In the genomic region with DNA sequence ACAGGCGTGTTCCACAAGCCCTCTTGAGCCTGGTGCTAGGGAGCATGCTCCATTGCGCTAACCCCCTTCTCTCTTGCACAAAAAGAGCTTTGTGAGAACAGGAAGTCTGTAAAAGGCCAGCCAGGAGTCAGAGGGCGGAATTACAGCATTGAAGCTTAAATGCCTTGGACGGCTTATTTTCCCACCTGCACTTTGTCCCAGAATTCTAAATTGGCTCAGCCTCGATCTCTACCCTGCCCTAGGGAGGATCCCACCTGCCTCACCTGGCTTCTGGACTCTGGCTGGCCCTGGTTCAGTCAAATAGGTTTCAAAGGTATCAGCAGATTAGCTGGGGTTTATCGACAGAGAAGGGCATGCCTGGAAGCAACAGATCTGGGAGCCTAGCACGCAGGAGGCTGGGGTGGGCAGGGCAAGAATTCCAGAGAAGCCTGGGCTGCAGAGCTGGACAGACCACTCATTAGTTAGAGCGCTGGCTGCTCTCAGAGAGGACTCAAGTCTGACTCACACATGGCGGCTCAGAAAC, we compare ENCODE assay signal across 8 mouse cellular contexts. TPM values are rescaled to one million over a fixed set of nuclear protein-coding genes. Genes with fewer than 3 reads are reported as not detected.
A peak's percentile ranks its signal among the peaks of the same experiment; 100 is the strongest.
DNase-seq lines count a peak whose midpoint lies in the region; ATAC-seq and TF ChIP-seq lines count a peak whose summit lies in the region.

No protein-coding gene starts in this region.

- no peaks in the 10 kb centered on the region for H3K4me1 ChIP-seq in kidney, adult 2 months (ENCODE audit: control insufficient read depth, insufficient read depth, low read length)
- peaks cover 3% of the 10 kb centered on the region for H3K4me1 ChIP-seq in embryonic facial prominence, embryonic 11.5 days (ENCODE audit: control insufficient read depth, insufficient read depth, low read length)
- peaks cover 11% of the 10 kb centered on the region for H3K4me1 ChIP-seq in intestine, embryonic 14.5 days (replicated peaks; ENCODE audit: control insufficient read depth, insufficient read depth, low read length)

- no peak for ATAC-seq in embryonic facial prominence, embryonic 11.5 days (replicated peaks; ENCODE audit: insufficient number of reproducible peaks, low FRiP score, low TSS enrichment, low read depth)
- peak; percentile 51; the same call in 1 of the 2 replicates for ATAC-seq in intestine, embryonic 14.5 days (replicated peaks; ENCODE audit: low FRiP score, low TSS enrichment, low read depth)
- no peak for ATAC-seq in CD4-positive, CD25-positive, alpha-beta regulatory T cell, adult 4 months

- no peaks in the 10 kb centered on the region for H3K9me3 ChIP-seq in embryonic facial prominence, embryonic 11.5 days (replicated peaks; ENCODE audit: control insufficient read depth, low read length)
- no peaks in the 10 kb centered on the region for H3K9me3 ChIP-seq in intestine, embryonic 14.5 days (ENCODE audit: control insufficient read depth, low read length)

- H3K36me3 ChIP-seq in kidney, adult 2 months (ENCODE audit: control insufficient read depth, insufficient read depth, low read length): no peaks in the 10 kb centered on the region
- no peaks in the 10 kb centered on the region for H3K36me3 ChIP-seq in embryonic facial prominence, embryonic 11.5 days (replicated peaks; ENCODE audit: control insufficient read depth, insufficient read depth, low read depth, low read length)
- no peaks in the 10 kb centered on the region for H3K36me3 ChIP-seq in intestine, embryonic 14.5 days (ENCODE audit: control insufficient read depth, insufficient read depth, low read length)

- no peak overlapping the region for H3K4me3 ChIP-seq in kidney, adult 2 months (ENCODE audit: insufficient read depth, low read depth, low read length)
- H3K4me3 ChIP-seq in embryonic facial prominence, embryonic 11.5 days (ENCODE audit: low read depth, low read length): no peak overlapping the region
- H3K4me3 ChIP-seq in intestine, embryonic 14.5 days (ENCODE audit: low read depth, low read length): no peak overlapping the region

- no peak overlapping the region for H3K9ac ChIP-seq in embryonic facial prominence, embryonic 11.5 days (replicated peaks; ENCODE audit: low read length)
- H3K9ac ChIP-seq in intestine, embryonic 14.5 days (ENCODE audit: low read length): no peak overlapping the region

- H3K27ac ChIP-seq in kidney, adult 2 months (ENCODE audit: insufficient read depth, low read depth, low read length): 0 out of 2 replicates have a peak overlapping the region, but pooled peaks have one; percentile 6
- H3K27ac ChIP-seq in embryonic facial prominence, embryonic 11.5 days (replicated peaks; ENCODE audit: low read depth, low read length): 0 out of 2 replicates have a peak overlapping the region, but pooled peaks have one; percentile 13
- H3K27ac ChIP-seq in intestine, embryonic 14.5 days (ENCODE audit: low read depth): peak overlapping the region; percentile 73

- WGBS in kidney, adult 2 months: 34% methylated on average over 9 of the region's 9 CpGs
- WGBS in embryonic facial prominence, embryonic 11.5 days: 27% methylated on average over 9 of the region's 9 CpGs
- 30% methylated on average over 9 of the region's 9 CpGs for WGBS in intestine, embryonic 14.5 days

- TF ChIP-seq POLR2A in kidney, adult 2 months (IDR thresholded peaks at IDR 0.05; ENCODE audit: low read depth, low read length): no peak

- no peaks in the 10 kb centered on the region for H3K27me3 ChIP-seq in kidney, adult 2 months (replicated peaks; ENCODE audit: control insufficient read depth, insufficient read depth, low read length)
- no peaks in the 10 kb centered on the region for H3K27me3 ChIP-seq in embryonic facial prominence, embryonic 11.5 days (ENCODE audit: control insufficient read depth, insufficient read depth, low read length)
- H3K27me3 ChIP-seq in intestine, embryonic 14.5 days (replicated peaks; ENCODE audit: control insufficient read depth, insufficient read depth, low read length): no peaks in the 10 kb centered on the region

- TF ChIP-seq CTCF in kidney, adult 2 months (conservative IDR thresholded peaks at IDR 0.05; ENCODE audit: insufficient read depth, insufficient read length, low read depth, low read length): no peak

- DNase-seq in kidney, adult 2 months: no peak
- DNase-seq in kidney, adult 11 months: no peak
- no peak for DNase-seq in embryonic facial prominence, embryonic 11.5 days (ENCODE audit: low spot score)
- DNase-seq in intestine, embryonic 14.5 days (ENCODE audit: low spot score): peak; percentile 65
- DNase-seq in lung, postnatal 25 days (ENCODE audit: low spot score): peak; percentile 54
- DNase-seq in frontal cortex, postnatal 36 days (ENCODE audit: low spot score in 2 of 2): no peak
- DNase-seq in cerebellum, adult 11-12 months: no peak

- 0 out of 2 replicates have a peak overlapping the region, but pooled peaks have one; percentile 10 for H3K4me2 ChIP-seq in embryonic facial prominence, embryonic 11.5 days (ENCODE audit: low read depth, low read length)
- peak overlapping the region; percentile 14; the same call in 1 of the 2 replicates for H3K4me2 ChIP-seq in intestine, embryonic 14.5 days (ENCODE audit: low read length)

RNA-seq across cellular contexts. Expression of a gene that starts 7.4 kb away (rescaled TPM):
- polyA plus RNA-seq in kidney, adult 2 months (2012; rRNA removed): 0.34 and 0.94 TPM in 2 replicates
- 0.77 TPM in 1 of 2 replicates, not detected in the other for polyA plus RNA-seq in embryonic facial prominence, embryonic 11.5 days (2014; fragmentation: Nextera tagmentation; extraction: Ambion mirVana)
- polyA plus RNA-seq in intestine, embryonic 14.5 days (2014; fragmentation: Nextera tagmentation; extraction: Ambion mirVana): 0.78 and 1.2 TPM in 2 replicates
- 1 to 10 TPM in 1 of 2 experiments, under 1 TPM in 1; 0.49 to 1.1 TPM for polyA plus RNA-seq in CD4-positive, CD25-positive, alpha-beta regulatory T cell, adult 4 months (2017; shearing (Covaris generic))

RNA-seq across cellular contexts. Expression of a gene that starts 8.1 kb away (rescaled TPM):
- 825 and 914 TPM in 2 replicates for polyA plus RNA-seq in kidney, adult 2 months (2012; rRNA removed)
- polyA plus RNA-seq in embryonic facial prominence, embryonic 11.5 days (2014; fragmentation: Nextera tagmentation; extraction: Ambion mirVana): 630 and 667 TPM in 2 replicates
- polyA plus RNA-seq in intestine, embryonic 14.5 days (2014; fragmentation: Nextera tagmentation; extraction: Ambion mirVana): 895 and 900 TPM in 2 replicates
- polyA plus RNA-seq in CD4-positive, CD25-positive, alpha-beta regulatory T cell, adult 4 months (2017; shearing (Covaris generic)): 100 to 1,000 TPM; 127 to 129 TPM

RNA-seq across cellular contexts. Expression of a gene that starts 14.2 kb away (rescaled TPM):
- 159 and 183 TPM in 2 replicates for polyA plus RNA-seq in kidney, adult 2 months (2012; rRNA removed)
- polyA plus RNA-seq in embryonic facial prominence, embryonic 11.5 days (2014; fragmentation: Nextera tagmentation; extraction: Ambion mirVana): 150 and 157 TPM in 2 replicates
- polyA plus RNA-seq in intestine, embryonic 14.5 days (2014; fragmentation: Nextera tagmentation; extraction: Ambion mirVana): 129 and 145 TPM in 2 replicates
- 10 to 100 TPM; 20.8 to 27.3 TPM for polyA plus RNA-seq in CD4-positive, CD25-positive, alpha-beta regulatory T cell, adult 4 months (2017; shearing (Covaris generic))

RNA-seq across cellular contexts. Expression of a gene that starts 20.2 kb away (rescaled TPM):
- polyA plus RNA-seq in kidney, adult 2 months (2012; rRNA removed): 1.5 and 1.9 TPM in 2 replicates
- 0.14 and 0.21 TPM in 2 replicates for polyA plus RNA-seq in embryonic facial prominence, embryonic 11.5 days (2014; fragmentation: Nextera tagmentation; extraction: Ambion mirVana)
- polyA plus RNA-seq in intestine, embryonic 14.5 days (2014; fragmentation: Nextera tagmentation; extraction: Ambion mirVana): 0.09 and 0.12 TPM in 2 replicates
- polyA plus RNA-seq in CD4-positive, CD25-positive, alpha-beta regulatory T cell, adult 4 months (2017; shearing (Covaris generic)): not detected

RNA-seq across cellular contexts. Expression of a gene that starts 27.0 kb away (rescaled TPM):
- 60.3 and 75.2 TPM in 2 replicates for polyA plus RNA-seq in kidney, adult 2 months (2012; rRNA removed)
- polyA plus RNA-seq in embryonic facial prominence, embryonic 11.5 days (2014; fragmentation: Nextera tagmentation; extraction: Ambion mirVana): 65.6 and 67.3 TPM in 2 replicates
- 80.1 and 81.2 TPM in 2 replicates for polyA plus RNA-seq in intestine, embryonic 14.5 days (2014; fragmentation: Nextera tagmentation; extraction: Ambion mirVana)
- polyA plus RNA-seq in CD4-positive, CD25-positive, alpha-beta regulatory T cell, adult 4 months (2017; shearing (Covaris generic)): 10 to 100 TPM; 16.6 to 19.5 TPM

Comparison
In these comparisons a context has a peak if more than half of its experiments do, and no peak if none do; other contexts are left out.
1. DNase-seq: peak in intestine, embryonic 14.5 days (single experiment) and lung, postnatal 25 days (single experiment); none in kidney, adult 2 months (single experiment), kidney, adult 11 months (single experiment), embryonic facial prominence, embryonic 11.5 days (single experiment), frontal cortex, postnatal 36 days (0 of 2) and cerebellum, adult 11-12 months (single experiment).
2. H3K27ac ChIP-seq: peak in every context shown above with its lines; median percentile 73 in intestine, embryonic 14.5 days; 13 in embryonic facial prominence, embryonic 11.5 days; 6 in kidney, adult 2 months.